Mouse (Mus musculus) embryonic facial prominence, embryonic 12.5 days (tissue): ENCODE data around the gene Ddx60. TPM values are rescaled to one million over a fixed set of nuclear protein-coding genes. Genes with fewer than 3 reads are reported as not detected.
"Not testable (repeated sequence)": the region's sequence is repeated elsewhere in the genome, so short reads cannot be mapped to it uniquely, and the experiment has no call there.

Source experiments
- ATAC-seq: fragments of 200-750 bp; cut with Nextera tagmentation; 2 replicates; pipeline ENCODE4 v1.8.0; 2017; ENCODE audit not compliant: insufficient number of reproducible peaks, insufficient read depth, low FRiP score, low TSS enrichment
- H3K27ac ChIP-seq: fragments of 300-500 bp; sonication (generic); 2 replicates; pipeline ENCODE4 v1.5.1; 2016; ENCODE audit warnings: mild to moderate bottlenecking
- H3K27me3 ChIP-seq: fragments of 300-500 bp; sonication (generic); 2 replicates; pipeline ENCODE4 v1.6.1; 2016; ENCODE audit warnings: mild to moderate bottlenecking, moderate library complexity
- H3K36me3 ChIP-seq: fragments of 300-500 bp; sonication (generic); 2 replicates; pipeline ENCODE4 v1.6.1; 2016; ENCODE audit warnings: mild to moderate bottlenecking
- H3K4me1 ChIP-seq: fragments of 300-500 bp; sonication (generic); 2 replicates; pipeline ENCODE4 v1.6.1; 2016
- H3K4me2 ChIP-seq: fragments of 300-500 bp; sonication (generic); replicated peaks from 2 replicates; pipeline ENCODE4 v1.6.1; 2016; ENCODE audit warnings: mild to moderate bottlenecking, moderate library complexity
- H3K4me3 ChIP-seq: fragments of 300-500 bp; sonication (generic); 2 replicates; pipeline ENCODE4 v1.5.1; 2016; ENCODE audit warnings: mild to moderate bottlenecking
- H3K9ac ChIP-seq: fragments of 300-500 bp; sonication (generic); 2 replicates; pipeline ENCODE4 v1.6.1; 2016; ENCODE audit warnings: mild to moderate bottlenecking, moderate library complexity
- H3K9me3 ChIP-seq: fragments of 300-500 bp; sonication (generic); 2 replicates; pipeline ENCODE4 v1.6.1; 2016; ENCODE audit warnings: mild to moderate bottlenecking, moderate library complexity
- WGBS: fragments of 180-500 bp; shearing (Covaris S2); methylation state at CpG from one replicate; pipeline ENCODE4 v1.1.7; 2016; 5-methylcytosine and 5-hydroxymethylcytosine counted together
- polyA plus RNA-seq: library from polyadenylated mRNA; unstranded; fragments of >200 nt; fragmentation: Nextera tagmentation; extraction: Ambion mirVana; gene quantifications from 2 replicates; pipeline ENCODE4 v1.2.1, GENCODE M21; 2016

Gene Ddx60
- polyA plus RNA-seq, 1 experiment from 2014 or later, result 0.31 TPM

DNA sequence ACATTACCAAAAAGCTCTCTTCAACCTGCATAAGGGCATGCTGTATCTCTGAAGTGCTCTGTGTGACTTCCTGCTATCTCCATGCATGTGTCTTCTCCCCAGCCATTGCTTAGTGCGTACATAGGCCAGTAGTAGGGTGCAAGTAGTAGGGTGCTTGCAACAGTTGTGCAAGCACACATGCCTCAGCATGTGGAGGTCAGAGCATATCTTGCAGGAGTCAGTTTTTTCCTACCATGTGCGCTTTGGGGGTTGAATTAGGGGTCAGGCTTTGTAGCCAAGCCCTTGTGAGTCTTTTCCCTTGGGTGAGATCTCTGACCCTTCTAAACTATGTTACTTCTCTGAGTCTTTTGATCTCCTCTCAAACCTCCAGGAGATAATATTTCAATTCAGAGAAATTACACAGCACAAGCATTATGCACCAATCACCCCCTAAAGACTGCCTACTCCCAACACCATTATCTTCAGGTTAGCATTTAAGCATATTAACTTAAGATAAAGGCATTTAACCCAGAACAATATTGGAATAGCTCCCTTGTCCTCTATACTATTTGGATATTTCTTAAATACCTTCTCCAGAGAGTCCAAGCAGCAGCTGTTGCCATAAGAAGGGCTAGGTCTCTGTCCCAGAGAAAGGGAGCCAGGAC, 8.6 kb upstream of the Ddx60 start:
- H3K9ac ChIP-seq, result no peak overlapping the region
- H3K4me1 ChIP-seq, result no peaks in the 10 kb centered on the region
- H3K36me3 ChIP-seq, result no peaks in the 10 kb centered on the region
- no peak overlapping the region for H3K27ac ChIP-seq
- 70% methylated on average over 2 of the region's 2 CpGs for WGBS
- H3K4me2 ChIP-seq, result no peak overlapping the region
- no peaks in the 10 kb centered on the region for H3K9me3 ChIP-seq
- H3K4me3 ChIP-seq, result no peak overlapping the region
- no peak for ATAC-seq
- no peaks in the 10 kb centered on the region for H3K27me3 ChIP-seq

DNA sequence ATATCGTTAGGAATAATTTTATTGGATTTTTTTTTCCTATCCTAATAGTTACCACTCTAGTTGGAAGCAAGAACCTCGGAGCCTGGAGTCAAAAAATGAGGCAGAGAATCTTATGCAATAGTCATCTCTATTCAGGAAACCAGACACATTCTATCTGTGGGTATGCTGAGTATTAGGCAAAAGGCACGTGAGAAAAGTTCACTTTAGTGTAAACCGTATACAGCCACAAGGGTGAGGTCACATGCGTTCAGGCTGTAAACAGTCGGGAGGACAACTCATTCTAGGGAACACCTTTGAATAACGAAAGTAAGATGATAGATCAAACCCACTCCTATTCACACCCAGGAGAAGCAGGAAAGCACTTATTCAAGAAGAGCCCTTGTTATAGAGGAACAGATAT, 7.5 kb upstream of the Ddx60 start:
- Histone ChIP-seq H3K4me2 (no peak overlapping the region), H3K9ac (no peak overlapping the region), H3K36me3 (no peaks in the 10 kb centered on the region), H3K9me3 (no peaks in the 10 kb centered on the region), H3K27ac (no peak overlapping the region), H3K27me3 (no peaks in the 10 kb centered on the region), H3K4me3 (no peak overlapping the region), H3K4me1 (no peaks in the 10 kb centered on the region)
- 83% methylated on average over 7 of the region's 7 CpGs for WGBS
- no peak for ATAC-seq

DNA sequence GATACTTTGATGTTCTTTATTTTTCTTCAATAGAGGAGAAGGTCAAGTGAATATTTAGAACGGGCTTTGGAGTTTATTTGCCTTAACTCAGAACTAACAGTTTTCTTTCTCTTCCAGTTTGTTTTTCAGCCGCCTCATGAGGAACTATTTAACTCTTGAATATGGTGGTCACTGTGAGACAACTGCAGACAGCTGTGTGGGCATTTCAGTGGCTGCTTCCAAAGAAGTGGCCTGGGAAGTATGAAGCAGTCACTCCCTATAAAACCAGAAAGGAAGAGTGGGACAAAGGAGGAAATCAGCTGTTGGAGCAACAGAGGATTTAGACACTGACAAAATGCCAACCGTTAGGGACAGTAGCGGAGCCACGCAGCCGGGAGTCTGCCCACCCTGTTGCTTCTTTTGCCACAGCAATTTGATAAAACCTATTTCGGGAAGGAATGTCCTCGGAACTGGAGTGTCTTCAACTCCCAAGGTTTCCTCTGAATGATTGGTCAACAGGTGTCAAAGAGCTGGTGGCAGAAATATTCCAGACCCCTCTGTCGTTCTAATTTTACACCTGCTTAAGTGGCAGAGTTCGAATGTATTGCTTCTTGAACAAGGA, 6.3 kb upstream of the Ddx60 start:
- Histone ChIP-seq H3K36me3 (no peaks in the 10 kb centered on the region), H3K4me1 (no peaks in the 10 kb centered on the region), H3K4me2 (no peak overlapping the region), H3K4me3 (no peak overlapping the region), H3K27me3 (no peaks in the 10 kb centered on the region), H3K9ac (no peak overlapping the region), H3K27ac (no peak overlapping the region), H3K9me3 (no peaks in the 10 kb centered on the region)
- no peak for ATAC-seq
- WGBS, result 76% methylated on average over 10 of the region's 10 CpGs

DNA sequence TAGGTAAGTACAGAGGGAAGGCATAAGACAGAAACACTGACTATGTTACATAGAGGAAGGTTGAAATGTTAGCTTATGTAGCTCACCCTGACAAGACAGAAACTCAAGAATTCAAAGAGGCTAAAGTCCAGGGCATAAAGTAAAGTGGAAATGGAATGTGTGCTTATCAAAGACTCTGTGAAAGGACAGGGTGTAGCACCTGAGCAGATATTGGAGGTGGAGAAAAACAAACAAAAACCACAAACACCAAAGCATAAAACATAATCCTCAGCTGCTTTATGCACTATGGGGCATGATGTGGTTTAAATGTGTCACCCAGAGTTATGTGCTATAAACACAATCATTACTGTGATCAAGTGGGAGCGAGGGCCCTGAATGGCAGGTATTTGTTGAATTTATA, 3.4 kb upstream of the Ddx60 start:
- no peak for ATAC-seq

DNA sequence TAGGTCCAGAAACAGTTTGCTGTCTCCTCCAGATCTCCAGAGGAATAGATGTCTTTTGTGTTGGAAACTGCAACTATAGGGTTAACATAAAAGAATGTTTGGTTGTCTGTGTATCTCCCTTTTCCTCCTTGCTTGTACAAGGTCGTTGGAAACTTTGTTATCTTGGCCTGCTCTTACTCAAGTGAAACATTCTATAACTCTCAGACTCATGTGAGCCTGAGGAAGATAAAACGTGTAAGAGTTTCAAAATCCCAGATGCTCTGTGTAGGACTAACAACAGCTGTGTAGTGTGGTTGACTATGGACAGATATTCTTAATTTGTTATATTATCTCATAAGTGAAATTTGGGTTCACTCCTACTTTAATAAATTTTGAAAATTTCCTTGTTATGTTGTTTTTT, 5.4 kb downstream of the Ddx60 start:
- Histone ChIP-seq H3K9ac (no peak overlapping the region), H3K4me1 (no peaks in the 10 kb centered on the region), H3K36me3 (no peaks in the 10 kb centered on the region), H3K27ac (no peak overlapping the region), H3K4me2 (no peak overlapping the region), H3K27me3 (0 out of 2 replicates have a peak, but pooled peaks cover under 1% of the 10 kb centered on the region), H3K4me3 (no peak overlapping the region), H3K9me3 (no peaks in the 10 kb centered on the region)
- WGBS, result 20% methylated on average over 2 of the region's 2 CpGs
- ATAC-seq, result no peak

More for the DNA sequence above, 3.4 kb upstream of the Ddx60 start:
- WGBS, result 79% methylated on average over 1 of the region's 1 CpGs
- H3K9ac ChIP-seq, result no peak overlapping the region
- 0 out of 2 replicates have a peak, but pooled peaks cover 3% of the 10 kb centered on the region for H3K4me1 ChIP-seq
- H3K36me3 ChIP-seq, result no peaks in the 10 kb centered on the region
- H3K27ac ChIP-seq, result no peak overlapping the region
- H3K9me3 ChIP-seq, result no peaks in the 10 kb centered on the region
- 0 out of 2 replicates have a peak, but pooled peaks cover 7% of the 10 kb centered on the region for H3K27me3 ChIP-seq
- no peak overlapping the region for H3K4me3 ChIP-seq
- H3K4me2 ChIP-seq, result no peak overlapping the region

DNA sequence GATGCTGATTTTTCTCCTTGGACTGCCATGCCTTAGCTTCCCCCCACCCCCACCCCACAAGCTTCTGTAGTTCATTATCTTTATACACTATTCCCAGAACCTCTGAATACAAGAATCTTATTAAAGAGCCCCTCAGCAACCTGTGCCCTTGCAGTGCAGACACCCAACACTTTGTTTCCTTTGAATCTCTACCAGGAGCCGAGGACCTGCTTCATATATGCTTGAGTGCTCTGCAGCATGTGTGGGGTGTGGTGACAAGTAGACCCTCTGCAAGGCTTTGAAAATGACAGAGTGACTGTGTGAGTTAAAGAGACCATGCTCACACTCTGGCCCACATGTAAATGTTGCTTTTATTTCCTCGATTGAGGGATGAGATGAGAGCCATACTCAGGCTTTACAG, 9.7 kb downstream of the Ddx60 start:
- Histone ChIP-seq H3K4me3 (no peak overlapping the region), H3K36me3 (no peaks in the 10 kb centered on the region), H3K4me2 (no peak overlapping the region), H3K9ac (no peak overlapping the region), H3K27ac (no peak overlapping the region), H3K4me1 (no peaks in the 10 kb centered on the region), H3K27me3 (no peaks in the 10 kb centered on the region), H3K9me3 (no peaks in the 10 kb centered on the region)
- no peak for ATAC-seq
- WGBS, result 69% methylated on average over 2 of the region's 2 CpGs

DNA sequence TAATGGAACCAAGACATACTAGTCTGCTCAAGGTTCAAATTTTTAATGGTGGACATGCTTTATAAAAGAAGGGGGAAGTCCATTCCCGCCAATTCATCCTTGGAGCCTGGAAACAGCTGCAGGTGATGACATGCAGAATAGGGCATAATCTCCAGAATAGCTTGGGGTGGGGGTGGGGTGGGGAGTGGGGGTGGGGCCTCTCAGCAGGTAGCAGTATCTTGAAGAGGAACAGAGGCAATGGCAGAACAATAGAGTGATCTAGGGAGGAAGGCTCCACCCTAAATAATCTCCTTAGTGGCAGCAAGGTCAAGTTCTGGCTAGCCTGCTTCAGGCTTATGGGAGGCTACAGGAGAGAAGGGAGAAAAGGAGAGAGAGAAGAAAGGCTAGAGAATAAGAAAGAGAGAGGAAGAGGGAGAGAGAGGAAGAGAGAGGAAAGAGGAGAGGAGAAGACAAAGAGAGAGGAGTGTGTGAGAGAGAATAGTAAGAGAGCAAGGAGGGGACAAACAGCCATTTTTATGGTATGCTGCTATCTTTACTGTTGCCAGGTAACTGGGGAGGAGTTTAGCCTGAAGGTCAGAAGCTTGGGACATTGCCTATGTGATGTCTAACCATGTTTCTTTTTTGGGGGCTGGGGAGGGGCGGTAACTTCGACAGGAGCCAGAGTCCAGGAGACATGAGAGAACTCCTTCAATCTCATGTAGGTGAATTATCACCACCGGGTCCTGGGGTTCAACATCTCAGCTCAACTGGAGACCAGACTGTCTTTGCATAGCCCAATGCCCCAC, 36.9 kb downstream of the Ddx60 start:
- not testable (repeated sequence) for H3K27me3 ChIP-seq, H3K9ac ChIP-seq, H3K27ac ChIP-seq, H3K4me3 ChIP-seq, ATAC-seq, H3K9me3 ChIP-seq, H3K4me1 ChIP-seq, H3K4me2 ChIP-seq, H3K36me3 ChIP-seq
- WGBS, result 85% methylated on average over 4 of the region's 4 CpGs

DNA sequence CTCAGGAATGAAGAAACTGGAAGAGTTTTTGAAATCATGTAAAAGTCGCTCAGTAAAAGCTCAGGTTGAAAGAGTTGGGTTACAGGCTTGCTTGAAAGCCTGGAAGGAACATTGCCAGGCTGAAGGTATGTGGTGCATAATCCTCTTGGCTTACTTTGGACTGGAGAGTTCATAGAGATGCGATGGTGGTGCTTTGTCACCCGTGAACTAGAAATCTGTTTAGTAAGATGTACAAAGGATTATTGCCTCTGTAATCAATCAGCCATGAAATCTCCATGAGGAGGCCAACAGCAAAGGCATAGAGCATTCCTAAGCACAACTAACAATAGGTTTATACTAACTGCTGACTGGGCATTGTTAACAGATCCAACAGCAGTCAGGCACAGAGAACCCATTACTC, 41.7 kb downstream of the Ddx60 start:
- Histone ChIP-seq H3K9ac (no peak overlapping the region), H3K27me3 (no peaks in the 10 kb centered on the region), H3K36me3 (no peaks in the 10 kb centered on the region), H3K4me1 (no peaks in the 10 kb centered on the region), H3K27ac (no peak overlapping the region), H3K4me2 (no peak overlapping the region), H3K4me3 (no peak overlapping the region), H3K9me3 (no peaks in the 10 kb centered on the region)
- WGBS, result 70% methylated on average over 3 of the region's 3 CpGs
- no peak for ATAC-seq

DNA sequence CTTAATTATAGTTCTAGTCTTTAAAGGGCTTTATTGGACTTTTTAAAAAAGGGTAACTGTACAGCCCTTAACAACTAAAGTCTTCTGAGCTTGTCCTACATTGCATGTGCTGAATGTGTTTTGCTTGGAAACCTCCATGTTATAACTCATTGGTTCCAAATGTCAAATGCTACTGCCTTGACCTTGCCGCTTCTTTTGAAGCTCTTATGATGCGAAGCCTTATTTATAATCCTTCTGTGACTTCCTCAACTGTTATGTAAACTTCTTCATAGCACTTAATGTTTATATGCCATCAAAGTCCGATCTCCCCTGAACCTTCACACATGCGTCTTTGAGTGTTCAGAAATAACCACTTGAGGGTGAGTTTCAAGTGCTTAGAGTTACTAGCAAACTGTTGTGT, 57.1 kb downstream of the Ddx60 start:
- no peak overlapping the region for H3K4me2 ChIP-seq
- no peaks in the 10 kb centered on the region for H3K4me1 ChIP-seq
- no peaks in the 10 kb centered on the region for H3K27me3 ChIP-seq
- no peaks in the 10 kb centered on the region for H3K9me3 ChIP-seq
- H3K36me3 ChIP-seq, result no peaks in the 10 kb centered on the region
- H3K27ac ChIP-seq, result no peak overlapping the region
- WGBS, result 91% methylated on average over 4 of the region's 4 CpGs
- no peak overlapping the region for H3K4me3 ChIP-seq
- no peak overlapping the region for H3K9ac ChIP-seq
- no peak for ATAC-seq

DNA sequence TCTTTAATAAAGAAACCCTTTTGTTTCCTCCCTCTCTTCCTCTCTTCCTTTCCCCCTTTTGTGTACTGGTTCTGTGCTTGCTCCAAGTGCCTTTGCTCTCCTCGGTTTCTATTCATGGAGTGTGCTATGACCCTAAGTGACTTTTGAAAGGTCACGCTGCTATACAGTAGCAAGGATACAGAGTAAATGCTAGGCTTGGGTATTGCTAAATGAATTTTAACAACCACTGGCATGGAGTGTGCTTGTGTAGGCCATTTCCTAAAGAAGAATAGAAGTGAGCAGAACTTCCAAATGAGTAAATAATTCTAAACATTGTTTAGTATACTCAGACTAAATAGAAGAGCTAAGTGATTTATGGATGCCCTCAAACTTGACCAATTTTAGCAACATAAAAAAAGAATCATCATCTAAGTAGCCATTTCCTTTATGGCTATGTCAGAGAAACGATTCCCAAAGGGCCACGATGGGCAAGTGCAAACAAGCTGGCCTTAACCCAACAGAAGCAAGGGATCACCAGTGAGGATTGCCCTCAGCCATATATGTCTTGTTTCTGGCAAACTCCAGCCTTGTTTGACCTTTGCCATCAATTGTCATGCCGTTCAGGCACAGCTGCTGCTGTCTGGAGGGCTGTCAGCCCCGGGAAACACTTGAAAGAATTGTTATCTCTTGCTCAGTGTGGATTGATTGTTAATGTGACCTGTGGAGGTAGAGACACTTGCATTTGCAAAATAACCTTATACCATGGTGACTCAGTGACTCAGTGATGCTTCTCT, 58.0 kb downstream of the Ddx60 start:
- WGBS, result 53% methylated on average over 6 of the region's 6 CpGs
- Histone ChIP-seq H3K4me2 (no peak overlapping the region), H3K9me3 (no peaks in the 10 kb centered on the region), H3K4me3 (no peak overlapping the region), H3K36me3 (no peaks in the 10 kb centered on the region), H3K9ac (no peak overlapping the region), H3K27ac (no peak overlapping the region), H3K4me1 (no peaks in the 10 kb centered on the region), H3K27me3 (no peaks in the 10 kb centered on the region)
- ATAC-seq, result no peak

DNA sequence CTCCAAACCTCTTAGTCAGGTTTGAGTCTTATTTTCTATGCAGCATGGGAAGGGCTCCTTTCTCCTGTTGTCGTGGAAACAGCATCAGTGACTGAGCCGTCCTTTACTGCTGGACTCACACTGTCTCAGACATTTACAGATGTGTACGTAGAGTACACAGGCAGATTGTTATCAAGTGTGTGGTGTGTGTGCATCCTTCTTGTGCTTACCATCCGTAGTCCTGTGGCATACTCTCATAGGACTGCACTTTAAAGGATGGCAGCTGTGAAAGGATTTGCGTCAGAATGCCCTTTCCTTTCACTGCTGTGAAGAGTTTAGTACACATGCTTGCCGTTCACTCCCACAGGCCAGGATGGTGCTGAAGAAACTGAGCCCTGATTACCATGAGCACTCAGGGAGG, 61.6 kb downstream of the Ddx60 start:
- H3K27me3 ChIP-seq, result no peaks in the 10 kb centered on the region
- no peak overlapping the region for H3K4me3 ChIP-seq
- 41% methylated on average over 6 of the region's 6 CpGs for WGBS
- no peaks in the 10 kb centered on the region for H3K4me1 ChIP-seq
- no peak overlapping the region for H3K9ac ChIP-seq
- H3K4me2 ChIP-seq, result no peak overlapping the region
- no peak overlapping the region for H3K27ac ChIP-seq
- H3K9me3 ChIP-seq, result no peaks in the 10 kb centered on the region
- ATAC-seq, result no peak
- no peaks in the 10 kb centered on the region for H3K36me3 ChIP-seq
